Mouse (Mus musculus): ENCODE measurements around the gene Btd.

The Btd gene

DNA sequence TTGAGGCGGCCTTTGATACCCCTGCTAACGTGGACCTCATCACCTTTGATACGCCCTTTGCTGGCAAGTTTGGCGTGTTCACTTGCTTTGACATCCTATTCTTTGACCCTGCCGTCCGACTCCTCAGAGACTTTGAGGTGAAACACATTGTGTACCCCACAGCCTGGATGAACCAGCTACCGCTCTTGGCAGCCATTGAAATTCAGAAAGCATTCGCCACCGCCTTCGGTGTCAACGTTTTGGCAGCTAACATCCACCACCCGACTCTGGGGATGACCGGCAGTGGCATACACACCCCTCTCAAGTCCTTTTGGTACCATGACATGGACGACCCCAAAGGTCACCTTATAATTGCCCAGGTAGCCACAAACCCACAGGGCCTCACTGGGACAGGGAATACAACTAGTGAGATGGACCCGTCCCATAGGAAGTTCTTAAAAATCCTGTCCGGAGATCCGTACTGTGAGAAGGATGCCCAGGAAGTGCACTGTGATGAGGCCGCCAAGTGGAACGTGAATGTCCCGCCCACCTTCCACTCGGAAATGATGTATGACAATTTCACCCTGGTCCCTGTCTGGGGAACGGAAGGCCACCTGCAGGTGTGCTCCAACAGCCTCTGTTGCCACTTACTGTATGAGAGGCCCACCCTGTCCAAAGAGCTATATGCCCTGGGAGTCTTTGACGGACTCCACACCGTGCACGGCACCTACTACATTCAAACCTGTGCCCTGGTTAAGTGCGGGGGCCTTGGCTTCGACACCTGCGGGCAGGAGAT, 26.3 kb downstream of the Btd start:
- no peak for DNase-seq

DNA sequence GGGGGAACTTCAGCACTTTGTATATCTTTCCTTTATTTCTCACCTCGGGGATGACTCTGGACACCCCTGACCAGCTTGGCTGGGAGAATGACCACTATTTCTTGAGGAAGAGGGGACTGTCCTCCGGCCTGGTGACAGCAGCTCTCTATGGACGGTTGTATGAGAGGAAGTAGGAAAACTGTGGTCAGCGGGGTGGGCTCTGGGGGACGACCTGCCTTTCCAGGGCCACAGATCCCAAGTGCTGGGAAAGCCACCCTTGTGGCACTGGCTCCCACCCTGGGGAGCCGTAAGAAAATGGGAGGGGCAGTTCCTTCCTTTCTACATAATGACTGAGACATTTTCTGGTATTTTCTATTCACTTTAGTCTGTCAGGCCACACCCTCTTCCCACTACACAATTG, 26.9 kb downstream of the Btd start:
- no peak for DNase-seq

DNA sequence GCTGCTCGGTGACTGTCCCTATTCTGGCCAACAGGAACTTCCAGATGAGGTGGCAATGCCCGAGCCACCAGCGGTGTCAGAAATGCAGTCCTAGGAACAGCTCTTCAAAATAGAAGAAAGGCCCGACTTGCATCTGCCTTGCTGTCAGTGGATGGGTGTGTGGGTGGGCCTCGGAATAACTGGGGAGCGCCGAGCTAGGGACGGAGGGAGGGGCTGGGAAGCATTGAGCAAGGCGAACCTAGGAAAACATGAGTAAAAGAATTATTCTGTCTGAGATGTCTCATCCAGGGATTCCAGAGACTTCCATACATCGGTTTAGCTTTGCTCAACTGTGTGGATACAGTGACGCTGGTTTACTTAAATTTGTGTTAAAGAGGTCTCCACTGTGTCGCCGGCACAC, 27.5 kb downstream of the Btd start:
- no peak for DNase-seq

DNA sequence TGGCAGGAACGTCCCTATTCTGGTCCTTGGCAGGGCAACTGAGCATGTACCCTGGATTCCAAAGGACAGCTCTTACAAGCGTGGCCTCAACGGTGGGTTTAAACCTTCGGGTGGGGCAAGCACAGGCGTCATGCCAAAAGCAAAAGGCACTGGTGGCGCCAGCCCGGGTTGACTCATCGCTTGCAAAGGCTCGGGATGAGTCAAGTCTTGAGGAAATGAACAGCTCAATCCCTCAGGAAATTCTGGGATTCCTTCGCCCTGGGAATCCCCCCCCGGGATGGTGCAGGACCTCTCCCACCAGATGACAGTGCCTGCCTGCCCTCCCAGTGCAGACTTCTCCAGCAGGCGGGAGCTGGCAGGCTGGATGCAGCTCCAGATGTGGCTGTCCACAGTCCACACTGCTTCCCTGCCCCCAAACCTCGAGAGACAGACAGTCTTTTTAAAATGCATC, 28.4 kb downstream of the Btd start:
- DNase-seq: no peak

DNA sequence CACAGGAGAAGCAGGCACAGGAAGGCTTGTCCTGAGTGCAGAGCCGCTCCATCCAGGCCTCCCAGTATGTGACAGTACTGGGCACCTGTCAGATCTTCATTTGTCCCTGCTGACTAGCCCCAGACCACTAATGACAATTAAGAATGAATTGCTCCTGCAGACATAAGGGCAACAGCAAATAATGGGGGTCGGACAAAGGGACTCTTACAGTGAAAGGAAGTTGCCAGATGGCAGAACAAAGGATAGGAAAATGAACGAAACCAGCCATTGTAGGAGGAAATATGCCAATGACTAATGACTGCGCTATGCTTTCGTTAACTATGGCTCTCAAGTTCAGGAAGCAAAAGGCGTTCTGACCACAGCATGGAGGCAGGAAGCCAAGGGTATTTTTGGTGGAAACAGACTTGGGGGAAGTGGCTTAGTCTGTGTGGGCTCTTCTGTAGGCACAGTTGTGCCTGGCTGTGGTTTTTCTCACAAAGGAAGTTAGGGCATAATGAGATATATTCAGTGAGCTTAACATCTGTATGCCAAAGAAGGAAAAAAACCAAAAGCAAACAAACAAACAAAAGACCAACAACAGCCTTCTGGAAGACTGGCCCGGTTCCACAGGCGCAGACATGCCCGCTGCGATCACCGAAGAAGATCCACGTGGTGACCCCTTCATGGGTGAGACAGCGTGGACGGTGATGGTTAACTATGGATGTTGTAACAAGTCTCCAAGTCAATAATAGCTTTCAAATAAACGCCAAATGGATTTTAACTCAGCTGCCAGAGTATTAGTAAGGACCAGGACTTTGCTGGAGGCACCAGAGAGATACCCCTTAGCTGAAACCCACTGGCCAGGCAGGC, 29.0 kb downstream of the Btd start:
- DNase-seq: peak; percentile 43

DNA sequence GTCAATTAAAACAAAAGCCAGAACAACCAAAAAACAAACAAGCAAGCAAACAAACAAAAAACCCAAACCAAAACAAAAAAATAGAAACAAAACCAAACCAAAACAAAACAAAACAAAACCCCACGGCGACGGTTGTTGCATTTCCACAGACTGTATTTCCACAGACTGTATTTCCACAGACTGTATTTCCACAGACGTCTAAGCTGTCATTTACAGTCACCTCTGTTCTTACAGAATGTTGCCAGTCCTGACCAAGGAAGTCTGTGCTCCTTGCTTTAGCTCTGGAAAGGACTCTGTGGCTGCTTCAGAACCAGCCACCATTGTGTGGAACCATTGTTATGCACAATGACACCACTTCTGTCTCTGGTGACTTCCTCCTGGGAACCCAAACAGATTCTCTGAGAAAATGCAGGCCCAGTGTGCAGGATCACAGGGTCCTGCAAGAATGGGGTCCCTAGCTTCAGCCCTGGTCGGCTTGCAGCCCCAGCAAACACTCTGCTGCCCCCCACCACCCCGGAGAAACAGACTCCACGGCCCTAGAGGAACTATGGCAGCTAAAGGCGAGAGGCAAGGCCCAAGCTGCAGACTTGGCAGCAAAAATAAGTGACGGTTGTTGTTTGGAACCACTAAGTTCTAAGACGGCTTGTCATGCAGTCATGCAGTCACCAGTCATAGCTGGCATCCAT, 30.9 kb downstream of the Btd start:
- no peak for DNase-seq

DNA sequence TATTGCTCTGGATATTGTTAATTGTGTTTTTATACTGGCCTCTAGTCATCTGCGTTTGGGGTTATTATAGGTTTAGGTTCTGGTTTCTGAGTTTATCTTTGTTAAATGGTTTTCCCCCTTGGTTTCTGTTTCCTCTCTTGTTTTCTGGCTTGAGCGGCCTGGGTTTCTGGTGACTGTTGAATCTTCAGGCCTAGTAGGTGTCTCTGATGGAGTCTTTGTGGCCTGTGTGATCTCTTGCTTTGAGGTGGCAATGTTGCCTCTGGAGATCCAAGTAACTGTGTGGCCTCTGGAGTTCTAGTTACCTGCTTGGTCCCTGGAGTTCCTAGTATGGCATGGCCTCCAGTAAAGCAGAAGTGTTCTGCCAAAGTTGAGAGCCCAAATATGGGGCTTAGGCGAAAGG, 39.8 kb downstream of the Btd start:
- DNase-seq: no peak

DNA sequence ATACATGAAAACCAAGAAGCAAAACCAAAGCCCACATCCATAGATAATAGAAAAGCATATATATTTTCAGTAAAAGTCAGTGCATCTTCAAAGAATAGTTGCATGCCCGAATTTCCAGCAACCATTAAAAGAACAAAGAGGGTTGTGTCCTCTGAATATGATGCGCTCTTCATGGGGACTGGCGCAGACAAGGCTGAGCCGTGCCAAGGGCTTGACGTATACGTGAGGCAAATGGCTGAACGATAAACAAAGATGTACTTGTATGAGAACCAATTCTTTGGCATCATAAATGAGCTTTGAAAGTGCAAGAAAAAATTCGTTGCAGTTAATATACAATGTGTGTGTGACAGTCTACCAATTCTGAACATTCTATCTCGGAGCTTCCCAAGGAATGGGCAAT, 40.5 kb downstream of the Btd start:
- no peak for DNase-seq

DNA sequence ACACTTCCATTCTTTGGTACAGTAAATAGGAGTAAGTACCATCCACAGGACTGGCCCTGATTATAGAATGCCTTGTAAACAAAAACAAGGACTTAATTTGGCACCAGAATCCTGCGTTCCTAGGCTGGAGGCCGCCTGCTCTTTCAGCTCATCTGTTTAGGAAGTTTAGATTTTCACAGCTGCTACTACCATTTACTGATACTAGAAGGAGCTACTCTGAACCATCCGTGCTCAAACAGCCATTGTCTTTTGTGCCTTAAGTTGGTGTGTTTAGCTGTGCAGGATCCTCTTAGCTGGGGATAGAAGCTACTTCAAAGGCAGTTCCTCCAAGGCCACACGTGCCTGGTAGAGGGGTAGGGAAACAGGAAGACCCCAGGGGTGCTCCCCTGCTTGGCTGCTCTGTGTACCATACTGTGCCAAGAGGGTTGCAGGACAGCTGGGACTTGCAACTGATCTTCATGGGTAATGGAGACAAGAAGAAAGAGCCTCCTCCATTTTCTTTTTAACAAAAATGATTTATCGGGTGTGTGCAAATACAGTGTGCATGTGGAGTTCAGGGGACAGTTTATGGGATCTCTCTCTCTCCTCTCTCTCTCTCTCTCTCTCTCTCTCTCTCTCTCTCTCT, 41.2 kb downstream of the Btd start:
- no peak for DNase-seq

DNA sequence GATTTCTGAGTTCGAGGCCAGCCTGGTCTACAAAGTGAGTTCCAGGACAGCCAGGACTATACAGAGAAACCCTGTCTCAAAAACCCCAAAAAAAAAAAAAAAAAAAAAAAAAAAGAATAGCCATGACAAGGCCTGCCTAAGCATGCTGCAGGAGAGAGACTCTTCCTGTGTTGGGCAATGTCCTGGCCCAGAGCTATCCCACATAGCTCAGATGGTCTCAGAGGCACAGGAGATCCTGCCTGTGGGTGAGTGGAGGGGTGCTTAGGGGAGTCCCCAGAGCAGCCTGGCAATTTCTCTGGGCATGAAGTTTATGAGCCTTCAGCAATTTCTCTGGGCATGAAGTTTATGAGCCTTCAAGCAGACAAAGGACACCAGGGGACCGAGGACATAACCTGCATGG, 42.8 kb downstream of the Btd start:
- DNase-seq: no peak

DNA sequence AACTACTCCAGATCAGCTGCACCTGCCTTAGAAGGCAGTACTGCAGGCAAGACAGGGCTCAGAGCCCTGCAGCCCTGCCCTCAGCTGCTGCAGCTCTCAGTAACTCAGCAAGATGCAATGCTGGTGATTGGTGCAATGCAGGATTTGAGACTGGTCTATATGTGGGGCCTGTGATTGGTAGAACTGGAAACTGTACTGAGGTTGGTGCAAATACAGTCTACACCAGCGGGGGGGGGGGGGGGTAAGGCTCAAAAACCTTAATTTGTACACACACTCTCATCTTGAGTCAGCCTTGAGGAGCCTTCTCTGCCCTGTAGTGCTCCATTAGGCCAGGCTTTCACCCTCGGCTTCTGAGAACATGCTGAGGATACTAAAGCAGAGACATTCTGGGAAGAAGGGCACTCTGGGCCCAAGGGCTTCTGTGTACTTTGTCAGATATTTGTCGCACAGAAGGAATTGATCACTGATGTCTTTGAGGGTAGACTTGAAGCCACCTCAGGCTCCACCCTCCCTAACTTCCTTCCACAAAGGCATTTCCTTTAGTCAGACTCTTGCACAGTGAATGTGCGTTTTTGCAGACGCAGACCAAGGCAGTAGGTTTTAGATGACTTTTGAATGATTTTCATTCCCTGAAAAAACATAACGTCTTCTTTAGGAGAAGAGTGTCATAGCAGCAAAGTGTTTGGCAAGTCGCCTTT, 43.7 kb downstream of the Btd start:
- no peak for DNase-seq

DNA sequence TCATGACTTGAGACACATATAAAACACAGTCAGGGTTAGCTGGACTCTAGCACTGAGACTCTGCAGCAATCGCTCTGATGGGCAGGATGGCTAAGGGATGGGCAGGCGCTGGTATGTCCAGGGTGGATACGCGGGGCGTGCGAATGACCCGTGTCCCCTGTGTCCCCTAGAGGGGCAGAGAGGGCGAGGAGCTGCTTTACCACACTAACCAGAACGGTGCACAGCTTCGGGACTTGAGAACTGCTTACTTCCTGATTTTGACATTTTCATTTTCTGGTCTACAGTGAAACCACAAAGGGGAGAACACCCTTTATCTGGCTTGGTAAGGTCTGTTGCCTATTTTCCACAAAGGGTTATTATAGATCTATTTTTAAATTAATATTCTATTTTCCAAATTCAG, 44.9 kb downstream of the Btd start:
- DNase-seq: no peak

DNA sequence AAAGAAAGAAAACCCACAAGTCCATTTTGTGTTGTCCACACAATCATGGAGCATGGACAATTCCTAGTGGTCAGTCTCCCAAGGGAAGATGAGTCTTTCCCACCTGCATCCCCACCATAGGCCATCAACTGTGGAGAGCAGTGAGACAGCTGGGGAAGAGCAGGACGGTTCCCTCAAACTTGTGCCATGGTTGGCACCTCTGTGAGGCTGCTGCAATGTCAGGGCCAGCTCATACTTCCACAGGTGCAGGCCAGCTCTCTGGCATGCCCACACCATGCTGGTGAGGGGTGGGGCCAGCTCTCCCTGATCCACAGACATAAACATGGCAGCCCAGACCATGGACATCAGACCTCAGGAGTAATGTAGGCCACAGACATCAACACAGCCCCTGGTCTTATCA, 45.4 kb downstream of the Btd start:
- no peak for DNase-seq

DNA sequence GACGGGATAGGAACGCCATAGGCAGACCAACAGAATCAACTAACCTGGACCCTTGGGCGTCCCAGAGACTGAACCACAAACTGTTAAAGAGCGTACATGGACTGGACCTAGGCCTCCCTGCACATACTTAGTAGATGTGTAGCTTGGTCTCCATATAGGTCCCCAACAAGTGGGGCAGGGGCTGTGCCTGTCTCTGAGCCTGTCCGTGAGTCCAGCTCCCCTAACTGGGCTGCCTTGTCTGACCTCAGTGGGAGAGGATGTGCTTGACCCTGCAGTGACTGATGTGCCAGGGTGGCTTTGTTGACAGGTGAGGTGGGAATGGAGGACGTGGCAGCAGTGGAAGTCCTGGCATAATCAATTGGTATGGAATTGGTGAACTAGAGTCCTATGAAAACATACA, 51.7 kb downstream of the Btd start:
- DNase-seq: no peak

DNA sequence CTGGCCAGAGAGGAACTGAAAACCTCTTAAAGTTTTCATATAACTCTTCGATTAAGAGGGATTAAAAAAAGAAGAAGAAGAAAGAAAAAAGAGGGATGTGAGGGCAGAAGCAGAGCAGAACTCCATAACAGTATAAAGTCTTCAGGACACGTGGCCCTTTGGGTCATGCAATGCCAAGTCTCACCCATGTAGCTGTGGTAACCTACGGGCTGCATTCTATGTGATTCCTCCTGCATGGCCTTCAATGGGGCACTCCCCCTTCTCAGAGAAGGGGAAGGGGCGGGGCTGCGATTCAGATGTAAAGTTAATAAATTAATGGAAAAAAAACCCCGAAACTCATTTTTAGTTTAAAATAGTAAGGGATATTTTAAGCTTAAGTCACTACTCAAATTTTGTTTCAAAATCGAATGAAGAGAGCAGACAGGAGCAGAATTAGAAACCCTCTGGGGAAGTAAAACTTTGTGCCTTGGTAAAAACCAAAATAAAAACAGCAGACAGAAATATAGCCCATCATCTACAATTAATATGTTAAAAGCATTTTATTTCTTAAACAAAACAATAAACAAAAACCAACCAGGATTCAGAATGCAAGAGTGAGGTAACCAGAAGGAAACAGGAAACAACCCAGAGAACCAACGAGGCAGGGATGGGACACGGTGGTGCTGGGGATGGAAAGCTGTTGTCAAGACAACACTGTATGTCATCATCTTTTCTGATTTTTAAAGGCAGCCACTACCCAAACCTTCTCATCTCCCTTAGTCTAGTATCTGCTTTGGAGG, 55.6 kb downstream of the Btd start:
- no peak for DNase-seq

DNA sequence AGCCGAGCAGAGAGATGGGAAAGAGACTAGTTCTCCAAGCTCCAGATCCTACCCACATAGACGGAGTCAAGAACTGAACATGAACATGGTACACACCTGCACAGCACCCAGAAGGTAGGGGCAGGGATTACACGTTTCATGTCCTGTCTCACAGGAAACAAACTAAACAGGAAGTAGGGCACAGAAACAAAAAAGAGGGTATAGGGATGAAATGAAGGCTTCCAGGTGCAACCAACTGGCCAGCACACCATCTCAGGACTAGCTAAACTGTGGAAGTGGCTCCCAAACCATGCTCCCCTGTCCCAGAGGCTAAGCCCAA, 56.1 kb downstream of the Btd start:
- no peak for DNase-seq

DNA sequence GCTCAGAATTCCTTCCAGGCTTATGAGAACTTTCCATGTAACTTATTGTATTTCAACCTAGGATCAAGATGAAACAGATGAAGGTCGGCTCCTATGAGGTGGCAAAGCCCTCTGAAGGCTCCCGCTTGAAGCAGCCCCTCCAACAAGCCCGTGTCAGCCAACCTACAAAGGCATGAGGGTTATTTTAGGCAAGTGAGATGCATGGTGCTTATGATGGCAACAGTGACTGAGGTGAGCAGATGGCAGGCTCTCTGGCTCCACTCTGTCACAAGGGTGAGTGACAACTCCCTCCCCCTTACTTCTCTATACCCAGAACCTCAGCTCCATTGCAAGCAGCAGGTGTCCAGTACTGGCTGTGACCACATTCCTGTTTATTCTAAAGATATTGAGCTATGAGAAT, 56.5 kb downstream of the Btd start:
- no peak for DNase-seq

DNA sequence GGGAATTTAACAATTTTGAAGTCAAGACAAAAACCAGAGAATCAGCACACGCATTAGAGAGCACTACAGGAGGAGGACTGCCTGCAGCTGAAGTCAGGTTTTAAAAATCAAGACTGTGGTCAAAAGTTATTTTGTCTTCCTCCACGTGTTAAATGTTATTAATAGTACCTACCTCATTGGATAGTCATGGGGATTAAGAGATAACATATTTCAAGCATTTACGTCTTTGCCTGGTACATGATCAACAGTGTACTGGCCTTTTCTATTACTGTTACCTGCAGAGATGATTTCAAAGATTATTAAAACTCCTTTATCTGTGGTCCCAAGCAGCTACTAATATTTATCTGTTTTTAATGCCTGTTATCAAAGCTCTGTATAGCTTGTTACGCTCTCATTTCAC, 56.9 kb downstream of the Btd start:
- DNase-seq: no peak

DNA sequence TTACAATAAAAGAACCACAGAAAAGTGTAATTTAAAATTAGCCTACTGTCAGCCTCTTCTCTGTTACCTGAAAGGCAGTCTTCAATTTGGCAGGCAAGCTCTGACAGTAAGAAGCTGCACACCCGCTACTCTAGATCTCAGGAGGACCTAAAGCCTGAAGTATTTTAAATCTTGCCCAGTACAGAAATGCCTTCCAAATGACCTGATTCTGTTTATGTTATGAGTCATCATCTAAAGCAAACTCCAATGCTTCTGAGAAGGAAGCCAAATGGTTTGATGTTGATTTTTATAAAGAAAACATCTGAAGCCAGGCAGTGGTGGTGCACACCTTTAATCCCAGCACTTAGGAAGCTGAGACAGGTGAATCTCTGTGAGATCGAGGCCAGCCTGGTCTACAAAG, 59.5 kb downstream of the Btd start:
- no peak for DNase-seq

DNA sequence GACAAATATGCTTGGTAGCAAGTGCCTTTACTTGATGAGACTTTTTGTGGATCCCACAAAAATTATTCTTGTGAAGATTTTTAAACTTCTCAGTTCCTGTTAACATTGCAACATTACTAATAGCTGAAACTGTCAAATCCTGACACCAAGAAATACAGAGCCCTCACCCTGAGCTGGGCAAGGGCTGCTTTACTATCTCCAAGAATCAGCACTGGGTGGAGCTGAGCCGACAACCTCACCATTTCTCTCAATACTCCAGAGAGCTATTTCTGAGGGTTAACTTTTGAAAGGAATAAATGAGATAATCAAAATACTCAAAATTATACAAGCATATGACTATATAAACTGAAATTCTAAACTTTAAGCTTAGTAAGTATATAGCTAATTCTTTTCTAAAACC, 68.5 kb downstream of the Btd start:
- no peak for DNase-seq

DNA sequence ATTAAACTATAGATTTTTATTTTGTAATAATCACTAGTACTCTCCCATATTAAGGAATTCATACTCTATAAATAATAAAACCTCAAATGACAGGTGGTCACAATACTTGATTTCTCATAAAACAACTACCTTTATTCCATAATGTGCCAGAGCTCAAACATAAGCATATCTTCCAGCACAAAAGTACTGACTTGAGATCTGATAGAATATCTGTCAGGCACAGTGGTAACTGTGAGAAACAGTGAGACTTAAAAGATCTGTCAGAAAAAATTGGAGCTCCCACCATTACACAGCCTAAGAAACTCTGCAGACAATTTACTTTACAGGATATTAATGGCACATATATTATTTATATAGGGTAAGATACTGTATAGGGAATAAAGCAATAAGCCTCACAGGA, 74.8 kb downstream of the Btd start:
- no peak for DNase-seq

DNA sequence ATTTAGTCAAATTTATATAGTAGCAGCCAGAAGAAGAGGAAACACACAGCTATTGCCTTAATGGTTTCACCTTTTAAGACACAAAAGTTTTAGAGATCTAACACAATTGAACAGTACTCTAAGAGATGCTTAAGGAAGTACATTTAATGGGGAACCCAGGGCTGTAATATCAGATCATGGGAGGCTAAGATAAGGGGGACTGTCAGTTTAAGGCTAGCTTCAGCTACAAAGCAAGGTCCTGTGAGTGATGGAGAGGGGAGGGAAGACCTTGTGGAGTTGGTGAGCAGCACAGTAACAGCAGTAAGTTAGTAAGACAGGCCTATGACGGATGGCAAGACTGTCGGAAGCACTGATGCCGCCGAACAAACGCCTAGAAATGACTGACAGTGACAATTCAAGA, 76.5 kb downstream of the Btd start:
- DNase-seq: no peak
